Mouse (Mus musculus): ENCODE data around the gene P2ry12.

GRCm38 (mm10) chr3:59194938-59195337 is 67.7 kb downstream of the P2ry12 start, which contains the start of gene Gpr87:
- TF ChIP-seq MAFK (IDR thresholded peaks at IDR 0.05; ENCODE audit: insufficient read depth, low read depth, low read length) (no peak), ZC3H11A (IDR thresholded peaks at IDR 0.05; ENCODE audit: borderline replicate concordance, low read depth, low read length) (no peak), ZNF384 (IDR thresholded peaks at IDR 0.05; ENCODE audit: low read depth, low read length) (no peak)
